Mouse (Mus musculus) stomach, postnatal 0 days (tissue): ENCODE measurements at regions not wholly inside any gene's neighbourhood (a gene's known extent, or its start where the extent isn't known, plus 50 kb on each side); places are given as distances from the start of the nearest gene placed in this dataset.
A peak's percentile ranks its signal among the peaks of the same experiment; 100 is the strongest.

ENCODE experiments used
- ATAC-seq: fragments of 200-750 bp; cut with Nextera tagmentation; 2 replicates; pipeline ENCODE4 v1.8.0; 2017; ENCODE audit not compliant: low FRiP score, low TSS enrichment
- DNase-seq: peaks from one replicate; pipeline ENCODE4 v3.0.0-alpha.2; 2016; ENCODE audit warnings: low spot score
- H3K27ac ChIP-seq: fragments of 300-500 bp; sonication (generic); replicated peaks from 2 replicates; pipeline ENCODE4 v1.5.1; 2014; ENCODE audit warnings: mild to moderate bottlenecking, control low read depth
- H3K27me3 ChIP-seq: fragments of 300-500 bp; sonication (generic); 2 replicates; pipeline ENCODE4 v1.6.1; 2014; ENCODE audit warnings: low read length; ENCODE audit not compliant: control insufficient read depth, insufficient read depth
- H3K36me3 ChIP-seq: fragments of 300-500 bp; sonication (generic); 2 replicates; pipeline ENCODE4 v1.6.1; 2014; ENCODE audit warnings: low read length, mixed read lengths; ENCODE audit not compliant: control insufficient read depth, insufficient read depth
- H3K4me1 ChIP-seq: fragments of 300-500 bp; sonication (generic); replicated peaks from 2 replicates; pipeline ENCODE4 v1.6.1; 2014; ENCODE audit warnings: antibody characterized with exemption; ENCODE audit not compliant: control insufficient read depth, insufficient read depth
- H3K4me2 ChIP-seq: fragments of 300-500 bp; sonication (generic); replicated peaks from 2 replicates; pipeline ENCODE4 v1.6.1; 2014; ENCODE audit warnings: low read depth, mild to moderate bottlenecking, control low read depth, moderate library complexity
- H3K4me3 ChIP-seq: fragments of 300-500 bp; sonication (generic); 2 replicates; pipeline ENCODE4 v1.5.1; 2014; ENCODE audit warnings: low read depth, low read length, control low read depth
- H3K9ac ChIP-seq: fragments of 300-500 bp; sonication (generic); 2 replicates; pipeline ENCODE4 v1.6.1; 2014; ENCODE audit warnings: mild to moderate bottlenecking, low read length, control low read depth, mixed read lengths
- H3K9me3 ChIP-seq: fragments of 300-500 bp; sonication (generic); 2 replicates; pipeline ENCODE4 v1.6.1; 2016; ENCODE audit warnings: low read length; ENCODE audit not compliant: control insufficient read depth
- CTCF ChIP-seq: IDR thresholded peaks from 2 replicates; pipeline ENCODE4 v1.5.1; 2016; ENCODE audit warnings: antibody characterized with exemption, low read depth, mild to moderate bottlenecking, moderate library complexity
- EP300 ChIP-seq: optimal IDR thresholded peaks from 2 replicates; pipeline ENCODE3; 2016; ENCODE audit warnings: antibody characterized with exemption
- WGBS: fragments of 180-500 bp; shearing (Covaris S2); extraction: QIAGEN DNeasy Blood & Tissue Kit; methylation state at CpG from one replicate; pipeline ENCODE4 v1.1.7; 2014; 5-methylcytosine and 5-hydroxymethylcytosine counted together

- Histone ChIP-seq H3K4me2 (no peak overlapping the region), H3K4me1 (no peaks in the 10 kb centered on the region), H3K4me3 (no peak overlapping the region), H3K27me3 (no peaks in the 10 kb centered on the region), H3K9ac (no peak overlapping the region), H3K36me3 (no peaks in the 10 kb centered on the region), H3K9me3 (no peaks in the 10 kb centered on the region), H3K27ac (no peak overlapping the region)
- no peak for DNase-seq
- TF ChIP-seq EP300, result no peak
- no peak for ATAC-seq
- WGBS, result 50% methylated on average over 5 of the region's 5 CpGs
Observed at GRCm38 (mm10) chr14:100366234-100366864, 81.9 kb upstream of the Klf12 start.

GRCm38 (mm10) chr14:100362786-100363185, 78.3 kb upstream of the Klf12 start:
- no peaks in the 10 kb centered on the region for H3K27me3 ChIP-seq
- DNase-seq (peak; percentile 15), ATAC-seq (no peak)
- no peak overlapping the region for H3K4me2 ChIP-seq
- TF ChIP-seq EP300 (no peak), CTCF (no peak)
- no peak overlapping the region for H3K4me3 ChIP-seq
- H3K4me1 ChIP-seq, result no peaks in the 10 kb centered on the region
- no peak overlapping the region for H3K9ac ChIP-seq
- no peaks in the 10 kb centered on the region for H3K9me3 ChIP-seq
- WGBS, result 39% methylated on average over 3 of the region's 3 CpGs
- H3K36me3 ChIP-seq, result no peaks in the 10 kb centered on the region
- no peak overlapping the region for H3K27ac ChIP-seq

DNA sequence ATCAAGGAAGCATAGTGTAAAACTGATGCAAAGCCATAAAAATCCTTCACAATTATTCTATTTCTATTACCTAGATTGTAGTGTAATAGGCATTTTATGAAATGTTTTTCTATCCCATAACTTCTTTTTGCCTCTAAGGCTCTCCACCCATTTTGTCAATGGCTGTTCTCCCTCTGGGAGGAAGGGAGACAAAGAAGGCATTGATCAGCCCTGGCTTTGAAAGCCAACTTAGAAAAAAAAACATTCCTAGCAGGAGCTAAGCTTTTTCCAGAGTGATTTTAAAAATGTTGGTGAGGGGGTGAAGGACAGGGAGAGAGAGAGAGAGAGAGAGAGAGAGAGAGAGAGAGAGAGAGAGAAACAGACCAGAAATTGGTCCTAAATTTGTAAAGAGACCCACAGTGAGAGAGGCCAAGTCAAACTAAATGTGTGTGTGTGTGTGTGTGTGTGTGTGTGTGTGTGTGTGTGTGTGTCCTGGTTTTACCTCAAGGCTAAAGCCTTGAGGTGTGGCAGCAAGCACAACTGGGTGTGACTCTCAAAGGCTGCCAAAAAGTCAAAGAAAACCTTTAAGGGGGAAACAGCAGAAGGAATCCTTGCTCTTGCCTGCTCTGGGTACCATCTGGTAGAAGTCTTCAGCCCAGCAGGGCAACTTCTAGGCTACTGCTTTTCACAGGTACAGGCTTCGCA, 77.0 kb upstream of the Klf12 start:
- no peaks in the 10 kb centered on the region for H3K9me3 ChIP-seq
- H3K4me3 ChIP-seq, result no peak overlapping the region
- H3K4me2 ChIP-seq, result no peak overlapping the region
- no peaks in the 10 kb centered on the region for H3K27me3 ChIP-seq
- H3K4me1 ChIP-seq, result no peaks in the 10 kb centered on the region
- TF ChIP-seq CTCF (no peak), EP300 (no peak)
- H3K36me3 ChIP-seq, result no peaks in the 10 kb centered on the region
- ATAC-seq, result no peak
- H3K27ac ChIP-seq, result no peak overlapping the region
- 67% methylated on average over 1 of the region's 1 CpGs for WGBS
- peak; percentile 21 for DNase-seq
- H3K9ac ChIP-seq, result no peak overlapping the region

GRCm38 (mm10) chr14:100359881-100360280, 75.4 kb upstream of the Klf12 start:
- Histone ChIP-seq H3K9ac (no peak overlapping the region), H3K4me3 (no peak overlapping the region), H3K4me2 (no peak overlapping the region), H3K9me3 (no peaks in the 10 kb centered on the region), H3K4me1 (no peaks in the 10 kb centered on the region), H3K27me3 (no peaks in the 10 kb centered on the region), H3K27ac (no peak overlapping the region), H3K36me3 (no peaks in the 10 kb centered on the region)
- DNase-seq (no peak), ATAC-seq (no peak)
- 70% methylated on average over 3 of the region's 3 CpGs for WGBS
- no peak for TF ChIP-seq EP300
- TF ChIP-seq CTCF, result no peak

GRCm38 (mm10) chr14:100357131-100357530, 72.7 kb upstream of the Klf12 start:
- ATAC-seq, result peak; percentile 71
- Histone ChIP-seq H3K27ac (no peak overlapping the region), H3K27me3 (no peaks in the 10 kb centered on the region), H3K4me3 (no peak overlapping the region), H3K36me3 (no peaks in the 10 kb centered on the region), H3K9ac (no peak overlapping the region), H3K9me3 (no peaks in the 10 kb centered on the region), H3K4me2 (no peak overlapping the region), H3K4me1 (no peaks in the 10 kb centered on the region)
- TF ChIP-seq CTCF (no peak), EP300 (no peak)
- DNase-seq, result no peak
- 67% methylated on average over 4 of the region's 4 CpGs for WGBS

GRCm38 (mm10) chr14:100353508-100353907, 69.0 kb upstream of the Klf12 start:
- H3K27ac ChIP-seq, result no peak overlapping the region
- ATAC-seq, result no peak
- 79% methylated on average over 4 of the region's 4 CpGs for WGBS

More at GRCm38 (mm10) chr14:100353508-100353907, 69.0 kb upstream of the Klf12 start:
- Histone ChIP-seq H3K9me3 (no peaks in the 10 kb centered on the region), H3K9ac (no peak overlapping the region), H3K36me3 (no peaks in the 10 kb centered on the region), H3K4me3 (no peak overlapping the region), H3K4me1 (no peaks in the 10 kb centered on the region), H3K27me3 (no peaks in the 10 kb centered on the region), H3K4me2 (no peak overlapping the region)
- DNase-seq, result no peak
- no peak for TF ChIP-seq CTCF
- TF ChIP-seq EP300, result no peak
